Mouse (Mus musculus): ENCODE measurements at regions not wholly inside any gene's neighbourhood (a gene's known extent, or its start where the extent isn't known, plus 50 kb on each side); places are given as distances from the start of the nearest gene placed in this dataset.

DNA sequence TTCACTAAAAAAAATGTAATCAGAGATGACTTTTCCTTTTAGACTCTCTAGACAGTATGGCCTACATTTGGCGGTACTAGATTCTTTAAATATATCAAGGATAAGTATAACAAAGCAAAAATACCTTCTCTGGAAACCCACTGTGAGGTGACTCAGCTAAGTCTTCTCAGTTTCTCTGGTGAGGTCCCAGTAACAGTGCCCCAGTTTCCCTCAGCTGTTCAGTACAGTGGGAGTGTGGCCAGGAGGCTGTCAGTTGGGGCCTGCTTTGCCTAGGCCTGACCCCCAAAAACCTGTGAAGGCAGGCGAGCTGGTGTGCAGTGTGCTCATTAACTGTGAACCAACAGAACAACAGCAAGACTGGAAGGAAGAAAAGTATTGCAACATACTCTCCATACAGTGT, 1634.3 kb upstream of the Flrt2 start:
- Histone ChIP-seq H3K4me2 (ENCODE audit: low read depth, low read length) (no peak overlapping the region), H3K27ac (no peak overlapping the region), H3K4me3 (ENCODE audit: low read length) (no peak overlapping the region), H3K36me3 (ENCODE audit: insufficient read depth, low read length) (no peaks in the 10 kb centered on the region), H3K9ac (replicated peaks; ENCODE audit: low read length) (no peak overlapping the region), H3K9me3 (ENCODE audit: low read length) (no peaks in the 10 kb centered on the region), H3K4me1 (ENCODE audit: insufficient read depth, low read length) (no peaks in the 10 kb centered on the region), H3K27me3 (ENCODE audit: insufficient read depth, low read length) (no peaks in the 10 kb centered on the region)
- DNase-seq (ENCODE audit: low spot score): no peak
- WGBS: 83% methylated on average over 2 of the region's 2 CpGs
- TF ChIP-seq CTCF (IDR thresholded peaks at IDR 0.05; ENCODE audit: low read depth): no peak
- no peak for ATAC-seq

- TF ChIP-seq CTCF (IDR thresholded peaks at IDR 0.05; ENCODE audit: low read depth): peak; percentile 42
- WGBS: 90% methylated on average over 6 of the region's 6 CpGs
- Histone ChIP-seq H3K9ac (replicated peaks; ENCODE audit: low read length) (no peak overlapping the region), H3K27ac (no peak overlapping the region), H3K9me3 (ENCODE audit: low read length) (no peaks in the 10 kb centered on the region), H3K27me3 (ENCODE audit: insufficient read depth, low read length) (no peaks in the 10 kb centered on the region), H3K4me2 (ENCODE audit: low read depth, low read length) (no peak overlapping the region), H3K4me1 (ENCODE audit: insufficient read depth, low read length) (no peaks in the 10 kb centered on the region), H3K36me3 (ENCODE audit: insufficient read depth, low read length) (no peaks in the 10 kb centered on the region), H3K4me3 (ENCODE audit: low read length) (no peak overlapping the region)
- no peak for ATAC-seq
- no peak for DNase-seq (ENCODE audit: low spot score)
Measured at GRCm38 (mm10) chr12:94059641-94060040, 1632.4 kb upstream of the Flrt2 start.

GRCm38 (mm10) chr12:94060336-94060735, 1631.7 kb upstream of the Flrt2 start:
- no peaks in the 10 kb centered on the region for H3K36me3 ChIP-seq (ENCODE audit: insufficient read depth, low read length)
- WGBS: 67% methylated on average over 2 of the region's 2 CpGs
- H3K9ac ChIP-seq (replicated peaks; ENCODE audit: low read length): no peak overlapping the region
- no peak overlapping the region for H3K4me3 ChIP-seq (ENCODE audit: low read length)
- no peaks in the 10 kb centered on the region for H3K4me1 ChIP-seq (ENCODE audit: insufficient read depth, low read length)
- H3K27ac ChIP-seq: no peak overlapping the region
- TF ChIP-seq CTCF (IDR thresholded peaks at IDR 0.05; ENCODE audit: low read depth): no peak
- H3K9me3 ChIP-seq (ENCODE audit: low read length): no peaks in the 10 kb centered on the region
- H3K4me2 ChIP-seq (ENCODE audit: low read depth, low read length): no peak overlapping the region
- DNase-seq (ENCODE audit: low spot score): peak; percentile 34
- no peaks in the 10 kb centered on the region for H3K27me3 ChIP-seq (ENCODE audit: insufficient read depth, low read length)
- ATAC-seq: no peak

DNA sequence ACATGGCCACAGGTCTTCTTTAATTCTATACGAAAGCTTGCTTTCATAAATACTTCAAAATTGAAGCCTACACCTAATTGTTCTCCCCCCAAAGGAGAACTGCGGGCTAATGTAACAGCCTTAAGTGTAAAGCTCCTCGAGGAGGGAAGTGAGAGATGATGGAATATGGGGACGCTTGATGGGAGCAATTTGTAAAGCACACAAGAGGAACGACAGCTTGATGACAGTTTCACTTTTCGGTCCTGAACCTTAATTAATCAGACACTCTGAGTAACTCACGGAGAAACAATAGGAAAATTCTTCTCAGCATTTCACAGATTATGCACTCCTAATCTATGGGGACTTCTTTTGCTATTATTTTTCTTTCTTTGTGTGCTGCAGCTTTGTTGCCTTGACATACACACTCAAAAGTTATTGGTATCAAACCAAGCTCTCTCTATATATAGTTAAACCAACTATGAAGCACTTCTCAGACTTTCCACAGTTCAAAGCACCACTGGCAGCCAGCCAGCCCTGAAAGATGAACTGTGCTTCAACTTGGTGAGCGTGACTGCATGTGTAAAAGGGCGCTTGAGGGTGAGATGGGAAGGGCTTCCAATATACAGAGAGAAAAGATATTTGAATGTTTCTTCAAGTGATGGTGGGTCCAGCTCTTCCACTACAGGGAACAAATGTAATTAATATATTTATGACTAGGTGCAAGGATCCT, 1625.4 kb upstream of the Flrt2 start:
- DNase-seq (ENCODE audit: low spot score) (peak; percentile 45), ATAC-seq (no peak)
- H3K4me1 ChIP-seq (ENCODE audit: insufficient read depth, low read length): no peaks in the 10 kb centered on the region
- no peaks in the 10 kb centered on the region for H3K9me3 ChIP-seq (ENCODE audit: low read length)
- H3K9ac ChIP-seq (replicated peaks; ENCODE audit: low read length): no peak overlapping the region
- H3K4me2 ChIP-seq (ENCODE audit: low read depth, low read length): no peak overlapping the region
- no peak for TF ChIP-seq CTCF (IDR thresholded peaks at IDR 0.05; ENCODE audit: low read depth)
- H3K4me3 ChIP-seq (ENCODE audit: low read length): no peak overlapping the region
- H3K36me3 ChIP-seq (ENCODE audit: insufficient read depth, low read length): no peaks in the 10 kb centered on the region
- no peak overlapping the region for H3K27ac ChIP-seq
- H3K27me3 ChIP-seq (ENCODE audit: insufficient read depth, low read length): no peaks in the 10 kb centered on the region
- WGBS: 37% methylated on average over 9 of the region's 9 CpGs

DNA sequence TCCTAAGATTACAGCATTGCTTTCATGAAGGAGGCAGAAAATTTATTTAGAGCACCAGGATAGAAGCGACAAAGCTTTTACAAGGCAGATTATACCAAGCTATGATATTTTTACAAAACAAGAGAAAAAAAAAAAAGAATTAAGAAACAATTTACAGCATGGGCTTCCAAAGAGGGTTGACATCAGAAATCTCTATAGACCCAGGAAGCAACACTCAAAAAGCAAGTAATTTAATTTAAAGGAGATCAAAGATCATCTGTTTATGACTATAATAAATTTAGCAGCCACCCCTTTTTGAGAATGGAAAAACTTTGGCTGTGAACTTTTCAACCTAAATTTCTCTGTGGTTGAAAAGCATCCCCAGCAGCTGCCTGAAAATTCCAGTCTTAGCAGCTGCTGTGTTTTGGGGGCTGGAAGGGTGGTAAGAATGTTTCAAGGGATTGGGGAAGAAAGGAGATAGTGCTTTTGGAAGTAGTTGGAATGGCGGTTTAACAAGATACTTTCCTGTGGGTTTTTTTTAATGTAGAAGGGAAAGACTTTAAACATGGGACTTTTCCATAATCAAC, 1621.0 kb upstream of the Flrt2 start:
- no peak for TF ChIP-seq CTCF (IDR thresholded peaks at IDR 0.05; ENCODE audit: low read depth)
- WGBS: 89% methylated on average over 2 of the region's 2 CpGs
- no peaks in the 10 kb centered on the region for H3K36me3 ChIP-seq (ENCODE audit: insufficient read depth, low read length)
- DNase-seq (ENCODE audit: low spot score) (no peak), ATAC-seq (no peak)
- no peaks in the 10 kb centered on the region for H3K9me3 ChIP-seq (ENCODE audit: low read length)
- H3K27ac ChIP-seq: no peak overlapping the region
- H3K4me1 ChIP-seq (ENCODE audit: insufficient read depth, low read length): no peaks in the 10 kb centered on the region
- H3K27me3 ChIP-seq (ENCODE audit: insufficient read depth, low read length): no peaks in the 10 kb centered on the region
- no peak overlapping the region for H3K9ac ChIP-seq (replicated peaks; ENCODE audit: low read length)
- no peak overlapping the region for H3K4me2 ChIP-seq (ENCODE audit: low read depth, low read length)
- H3K4me3 ChIP-seq (ENCODE audit: low read length): no peak overlapping the region

DNA sequence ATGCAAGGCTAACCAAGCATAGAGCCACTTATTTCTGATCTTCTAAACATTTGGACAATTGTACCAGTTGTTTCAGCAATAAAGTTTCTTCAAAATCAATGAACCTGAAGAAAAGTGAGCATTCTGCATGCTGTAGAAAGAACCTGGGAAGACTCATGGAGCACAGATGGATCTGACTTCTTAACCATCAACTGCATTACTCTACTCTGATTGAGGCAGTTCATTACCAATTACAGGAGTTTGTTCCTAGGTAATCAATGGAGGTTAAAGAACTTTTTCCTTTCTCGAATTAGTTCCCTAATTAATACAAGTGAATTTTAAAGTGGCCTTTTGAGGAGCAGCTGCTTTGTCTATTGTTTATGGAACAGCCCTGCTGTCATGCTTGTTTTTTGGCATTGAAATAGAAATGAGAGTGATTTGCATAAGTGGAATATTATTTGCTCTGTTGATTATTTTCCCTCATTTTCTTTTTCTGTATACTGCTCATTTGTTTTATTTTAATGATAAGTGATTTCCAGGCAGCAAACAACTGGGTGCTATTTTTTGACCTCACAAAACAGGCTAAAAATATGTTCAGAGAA, 1586.4 kb upstream of the Flrt2 start:
- Histone ChIP-seq H3K4me3 (ENCODE audit: low read length) (no peak overlapping the region), H3K9me3 (ENCODE audit: low read length) (no peaks in the 10 kb centered on the region), H3K4me1 (ENCODE audit: insufficient read depth, low read length) (no peaks in the 10 kb centered on the region), H3K4me2 (ENCODE audit: low read depth, low read length) (no peak overlapping the region), H3K9ac (replicated peaks; ENCODE audit: low read length) (no peak overlapping the region), H3K27ac (no peak overlapping the region), H3K27me3 (ENCODE audit: insufficient read depth, low read length) (no peaks in the 10 kb centered on the region), H3K36me3 (ENCODE audit: insufficient read depth, low read length) (no peaks in the 10 kb centered on the region)
- 14% methylated on average over 1 of the region's 1 CpGs for WGBS
- no peak for TF ChIP-seq CTCF (IDR thresholded peaks at IDR 0.05; ENCODE audit: low read depth)
- DNase-seq (ENCODE audit: low spot score) (no peak), ATAC-seq (no peak)

GRCm38 (mm10) chr12:94150143-94150542, 1541.9 kb upstream of the Flrt2 start:
- ATAC-seq (no peak), DNase-seq (ENCODE audit: low spot score) (no peak)
- Histone ChIP-seq H3K9me3 (ENCODE audit: low read length) (no peaks in the 10 kb centered on the region), H3K9ac (replicated peaks; ENCODE audit: low read length) (no peak overlapping the region), H3K36me3 (ENCODE audit: insufficient read depth, low read length) (no peaks in the 10 kb centered on the region), H3K4me3 (ENCODE audit: low read length) (no peak overlapping the region), H3K27ac (no peak overlapping the region), H3K4me1 (ENCODE audit: insufficient read depth, low read length) (no peaks in the 10 kb centered on the region), H3K4me2 (ENCODE audit: low read depth, low read length) (no peak overlapping the region), H3K27me3 (ENCODE audit: insufficient read depth, low read length) (no peaks in the 10 kb centered on the region)
- WGBS: 81% methylated on average over 5 of the region's 5 CpGs
- no peak for TF ChIP-seq CTCF (IDR thresholded peaks at IDR 0.05; ENCODE audit: low read depth)
